Mouse (Mus musculus) ES-E14 (cell line): ENCODE measurements around the gene Uck1. TPM values are rescaled to one million over a fixed set of nuclear protein-coding genes. Genes with fewer than 3 reads are reported as not detected.

ENCODE experiments used
- DNase-seq: peaks from one replicate; pipeline ENCODE4 v3.0.0-alpha.2; 2013; ENCODE audit warnings: low read depth, low spot score
- H3K27ac ChIP-seq: 2 replicates; pipeline ENCODE4 v1.5.1; 2012; ENCODE audit warnings: low read depth, mild to moderate bottlenecking, low read length, moderate library complexity, mixed read lengths; ENCODE audit not compliant: poor library complexity, insufficient read depth, severe bottlenecking
- H3K36me3 ChIP-seq: 2 replicates; pipeline ENCODE4 v1.6.1; 2012; ENCODE audit warnings: mild to moderate bottlenecking, low read length, moderate library complexity, mixed read lengths; ENCODE audit not compliant: control insufficient read depth, poor library complexity, insufficient read depth, severe bottlenecking
- H3K4me1 ChIP-seq, 2 experiments: fragments of 150-350 bp in 1 of 2; sonication (generic) in 1 of 2; 2 replicates each; pipeline ENCODE4 v1.6.1; 2012; ENCODE audit warnings: low read length in 2 of 2, mild to moderate bottlenecking in 1 of 2, mixed read lengths in 1 of 2; ENCODE audit not compliant: control insufficient read depth in 2 of 2, insufficient read depth in 2 of 2, poor library complexity in 1 of 2
- H3K4me3 ChIP-seq, 2 experiments: fragments of 150-350 bp in 1 of 2; sonication (generic) in 1 of 2; 2 replicates each; pipeline ENCODE4 v1.5.1; 2012; ENCODE audit warnings: low read length in 2 of 2, low read depth in 1 of 2, mild to moderate bottlenecking in 1 of 2, mixed read lengths in 1 of 2; ENCODE audit not compliant: insufficient read depth in 1 of 2, poor library complexity in 1 of 2, severe bottlenecking in 1 of 2
- H3K9ac ChIP-seq: 2 replicates; pipeline ENCODE4 v1.6.1; 2012; ENCODE audit warnings: low read depth, mild to moderate bottlenecking, low read length, mixed read lengths; ENCODE audit not compliant: poor library complexity, insufficient read depth, severe bottlenecking
- H3K9me3 ChIP-seq: fragments of 150-350 bp; sonication (generic); 2 replicates; pipeline ENCODE4 v1.6.1; 2012; ENCODE audit warnings: low read depth, mild to moderate bottlenecking, low read length; ENCODE audit not compliant: control insufficient read depth, insufficient read depth
- CHD2 ChIP-seq: IDR thresholded peaks from 2 replicates; pipeline ENCODE4 v1.6.1; 2014; ENCODE audit warnings: mild to moderate bottlenecking, low read depth, low read length, inconsistent platforms
- HCFC1 ChIP-seq: IDR thresholded peaks from 2 replicates; pipeline ENCODE4 v1.6.1; 2012; ENCODE audit warnings: low read length, inconsistent platforms, borderline replicate concordance; ENCODE audit not compliant: insufficient read depth
- MAFK ChIP-seq: IDR thresholded peaks from 2 replicates; pipeline ENCODE4 v1.6.1; 2014; ENCODE audit warnings: mild to moderate bottlenecking, low read depth, low read length, inconsistent platforms; ENCODE audit not compliant: insufficient read depth
- ZC3H11A ChIP-seq: IDR thresholded peaks from 2 replicates; pipeline ENCODE4 v1.6.1; 2012; ENCODE audit warnings: low read depth, mild to moderate bottlenecking, inconsistent platforms, low read length, borderline replicate concordance
- ZNF384 ChIP-seq: IDR thresholded peaks from 2 replicates; pipeline ENCODE4 v1.6.1; 2012; ENCODE audit warnings: low read depth, low read length, inconsistent platforms
- in situ Hi-C, 2 experiments: fragments of 600-800 bp; cut with MboI; formaldehyde crosslinking; loops; one replicate each; pipeline ENCODE4 v1.15.1; 2025; ENCODE audit warnings: low sequenced_read_pairs in 2 of 2, inconsistent platforms in 1 of 2; ENCODE audit not compliant: unreplicated experiment in 2 of 2
- total RNA-seq: library from RNA; depleted of rRNA; stranded (reverse); fragments of 300-350 nt; gene quantifications from 2 replicates; pipeline ENCODE4 v1.2.3, GENCODE M21; 2012

Gene Uck1
- total RNA-seq, 1 experiment, result 52.1 TPM

DNA sequence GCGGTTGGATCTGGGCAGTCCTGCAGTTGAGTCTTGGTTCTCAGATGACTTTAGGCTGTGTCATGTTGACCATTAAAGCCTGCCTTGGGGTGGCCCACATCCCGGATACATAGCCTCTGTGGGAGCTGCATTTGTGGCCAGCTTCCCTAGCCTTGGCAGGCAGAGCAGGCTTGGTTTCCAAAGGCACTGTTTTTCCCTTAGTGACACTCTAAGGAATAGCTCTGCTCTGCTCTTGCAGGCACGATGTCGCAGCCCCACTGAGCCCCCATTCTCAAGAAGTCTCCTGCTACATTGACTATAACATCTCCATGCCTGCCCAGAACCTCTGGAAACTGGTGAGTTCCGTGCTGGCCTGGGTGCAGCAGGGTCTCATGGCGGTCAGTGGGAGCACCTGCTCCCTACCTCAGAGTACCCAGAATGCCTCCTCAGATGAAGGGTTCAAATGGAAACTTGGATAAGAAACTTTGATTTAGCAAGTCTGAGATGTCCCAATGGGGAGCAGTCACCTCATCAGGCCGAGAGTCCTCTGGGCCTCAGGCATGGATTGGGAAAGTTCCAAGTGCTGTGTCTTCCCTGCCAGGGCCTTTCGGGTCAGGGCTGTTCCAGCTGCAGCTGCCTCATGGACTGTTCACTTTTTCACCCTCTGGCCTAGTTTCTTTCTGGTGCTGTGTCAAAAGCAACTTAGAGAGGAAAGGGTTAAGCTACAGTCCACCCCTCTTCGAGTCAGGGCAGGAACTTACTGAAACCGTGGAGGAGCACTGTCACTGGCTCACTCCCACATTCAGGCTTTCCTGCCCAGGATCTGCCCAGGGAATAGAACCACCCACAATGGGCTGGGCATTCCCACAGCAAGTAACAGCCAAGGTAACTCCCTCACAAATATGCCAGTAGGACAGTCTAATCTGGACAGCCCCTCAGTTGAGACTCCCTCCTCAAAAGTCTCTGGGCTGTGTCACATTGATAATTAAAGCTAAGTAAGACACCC is 11.3 kb downstream of the Uck1 start:
- Histone ChIP-seq H3K9ac (no peak overlapping the region), H3K4me1 (peaks cover 0 to 4% of the 10 kb centered on the region in 2 experiments; a peak in 1 of 4 replicates), H3K27ac (no peak overlapping the region), H3K4me3 (no peak overlapping the region), H3K36me3 (peaks cover 63% of the 10 kb centered on the region), H3K9me3 (no peaks in the 10 kb centered on the region)
- in situ Hi-C loops, result no loop called here
- TF ChIP-seq ZNF384, result no peak
- no peak for TF ChIP-seq HCFC1
- no peak for TF ChIP-seq CHD2
- no peak for TF ChIP-seq ZC3H11A
- TF ChIP-seq MAFK, result no peak
- no peak for DNase-seq

DNA sequence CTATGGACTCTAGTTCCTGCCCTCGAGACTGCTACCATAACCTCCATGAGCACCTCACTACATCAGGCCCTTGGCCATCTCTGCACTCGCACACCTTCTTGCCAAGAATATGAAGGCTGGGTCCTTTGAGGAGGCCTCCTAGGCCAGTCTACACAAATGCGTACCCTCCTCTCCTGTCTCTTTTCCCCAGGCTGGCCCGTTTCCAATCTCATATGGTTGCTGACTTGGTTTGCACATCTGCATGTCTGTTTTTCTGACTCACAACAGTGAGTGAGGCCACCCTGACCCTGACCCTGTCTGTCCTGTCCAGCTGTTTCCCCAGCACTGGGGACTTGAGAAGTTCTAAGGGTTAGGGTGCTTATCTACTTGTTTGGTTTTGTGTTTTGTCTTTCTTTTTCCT is 13.2 kb downstream of the Uck1 start:
- Histone ChIP-seq H3K36me3 (peaks cover 56% of the 10 kb centered on the region), H3K9ac (no peak overlapping the region), H3K4me3 (no peak overlapping the region), H3K9me3 (no peaks in the 10 kb centered on the region), H3K4me1 (peaks cover 0 to 2% of the 10 kb centered on the region in 2 experiments; a peak in 1 of 4 replicates), H3K27ac (no peak overlapping the region)
- in situ Hi-C loops, result no loop called here
- DNase-seq, result no peak
- TF ChIP-seq HCFC1 (no peak), ZC3H11A (no peak), CHD2 (no peak), MAFK (no peak), ZNF384 (no peak)

DNA sequence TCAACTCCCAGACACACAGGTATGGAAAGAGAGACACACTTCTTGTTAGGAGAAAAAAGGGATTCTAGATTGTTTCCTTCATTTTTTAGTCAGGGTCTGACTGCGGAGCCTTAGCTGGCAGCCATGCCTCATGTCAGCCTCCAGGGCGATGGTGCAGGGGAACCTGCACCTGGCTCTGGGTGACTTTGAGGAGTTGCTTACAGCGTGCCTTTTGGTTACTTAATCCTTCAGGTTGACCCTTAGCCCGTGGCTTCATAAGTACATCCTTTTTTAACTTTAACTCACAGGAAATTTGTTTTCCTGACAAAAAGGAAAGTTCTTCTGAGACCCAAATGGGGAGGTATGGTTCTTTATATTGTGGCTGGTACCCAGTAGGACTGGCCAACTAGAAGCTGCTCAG is 17.0 kb downstream of the Uck1 start:
- H3K4me3 ChIP-seq, result no peak overlapping the region
- no peak overlapping the region for H3K9ac ChIP-seq
- in situ Hi-C loops, result no loop called here
- peaks cover 39% of the 10 kb centered on the region for H3K36me3 ChIP-seq
- H3K4me1 ChIP-seq, result peaks cover 0 to 5% of the 10 kb centered on the region in 2 experiments; a peak in 2 of 4 replicates
- H3K27ac ChIP-seq, result no peak overlapping the region
- no peaks in the 10 kb centered on the region for H3K9me3 ChIP-seq
- no peak for TF ChIP-seq ZC3H11A
- TF ChIP-seq ZNF384, result no peak
- no peak for TF ChIP-seq CHD2
- TF ChIP-seq HCFC1, result no peak
- TF ChIP-seq MAFK, result no peak
- DNase-seq, result no peak

DNA sequence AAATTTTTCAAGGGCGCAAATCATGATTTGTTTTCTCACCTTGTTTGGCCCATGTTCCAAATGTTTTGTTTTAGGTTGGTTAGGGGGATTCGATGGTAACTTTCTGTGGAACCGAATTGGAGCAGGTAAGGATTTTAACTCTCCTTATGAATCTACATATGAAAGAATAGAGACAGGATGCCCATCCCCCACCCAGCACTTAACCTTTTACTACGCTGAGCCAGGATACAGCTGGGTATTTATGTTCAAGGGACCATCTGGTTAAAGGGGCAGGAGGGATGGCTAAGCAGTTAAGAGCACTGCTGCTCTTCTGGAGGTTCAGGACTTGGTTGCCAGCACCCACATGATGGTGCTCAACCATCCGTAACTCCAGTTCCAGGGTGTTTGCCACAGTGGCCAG is 19.4 kb downstream of the Uck1 start:
- no peak for TF ChIP-seq MAFK
- TF ChIP-seq HCFC1, result no peak
- in situ Hi-C loops, result no loop called here

More for the DNA sequence above, 19.4 kb downstream of the Uck1 start:
- no peak for DNase-seq
- Histone ChIP-seq H3K27ac (no peak overlapping the region), H3K9ac (no peak overlapping the region), H3K4me3 (no peak overlapping the region), H3K4me1 (peaks cover 0 to 5% of the 10 kb centered on the region in 2 experiments; a peak in 2 of 4 replicates), H3K36me3 (peaks cover 30% of the 10 kb centered on the region), H3K9me3 (no peaks in the 10 kb centered on the region)
